Mouse (Mus musculus): ENCODE measurements around the gene Serping1.
A peak's percentile ranks its signal among the peaks of the same experiment; 100 is the strongest.

Serping1 gene

DNA sequence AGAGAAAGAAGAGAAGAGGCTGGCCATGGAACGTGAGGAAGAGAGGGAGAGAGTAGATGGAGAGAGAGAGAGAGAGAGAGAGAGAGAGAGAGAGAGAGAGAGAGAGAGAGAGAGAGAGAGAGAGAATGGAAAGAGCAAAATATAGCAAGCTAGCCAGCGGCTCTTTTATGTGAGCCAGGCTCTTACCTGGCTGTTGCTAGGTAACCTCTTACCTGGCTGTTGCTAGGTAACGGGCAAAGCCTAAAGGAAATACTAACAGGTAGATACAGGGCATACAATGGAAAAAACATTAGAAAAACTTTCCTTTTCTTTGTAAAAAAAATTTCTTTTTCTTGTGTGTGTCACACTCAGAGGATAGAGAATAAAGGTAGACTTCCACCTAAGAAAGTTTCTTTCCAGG is 2.5 kb upstream of the Serping1 start:
- DNase-seq, result no peak

DNA sequence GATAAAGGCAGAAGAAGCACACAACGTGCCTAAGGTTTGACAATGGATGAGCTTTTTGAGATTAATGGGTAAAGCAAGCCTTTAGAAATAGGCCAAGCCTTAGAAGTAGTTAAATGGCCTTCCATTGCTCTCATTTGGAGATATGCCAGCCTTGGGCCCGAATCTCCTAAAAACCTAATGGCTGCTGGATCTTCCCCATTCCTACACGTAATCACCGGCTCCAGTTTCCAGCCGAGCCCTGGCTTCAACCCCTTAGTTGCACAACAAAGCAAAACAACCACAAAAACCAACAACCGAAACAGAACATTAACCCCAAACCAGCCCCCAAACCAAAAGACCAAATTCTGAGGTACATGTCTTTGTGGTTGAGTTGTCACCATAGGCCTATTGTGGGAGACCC is 421 bp upstream of the Serping1 start:
- peak; percentile 16 for DNase-seq

DNA sequence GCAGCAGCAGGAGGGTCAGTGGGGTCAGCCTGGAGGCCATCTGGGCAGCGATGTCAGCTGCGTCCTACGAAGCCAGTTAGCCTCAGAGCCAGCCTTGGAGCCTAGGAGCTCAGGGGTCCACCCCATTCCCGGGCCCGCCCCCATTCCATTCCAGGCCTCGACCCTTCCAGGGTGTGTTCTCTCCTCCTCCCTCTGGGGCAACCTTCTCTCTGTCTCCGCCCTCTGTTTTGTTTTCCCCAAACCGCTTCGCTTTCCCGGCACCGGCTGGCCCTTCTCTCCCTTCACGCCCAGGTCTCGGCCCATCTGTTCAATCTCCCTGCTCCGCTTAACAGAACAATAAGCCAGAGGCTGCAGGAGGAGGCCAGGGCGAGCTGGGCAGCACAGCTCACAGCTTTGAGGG is 493 bp downstream of the Serping1 start:
- peak; percentile 71 for DNase-seq

DNA sequence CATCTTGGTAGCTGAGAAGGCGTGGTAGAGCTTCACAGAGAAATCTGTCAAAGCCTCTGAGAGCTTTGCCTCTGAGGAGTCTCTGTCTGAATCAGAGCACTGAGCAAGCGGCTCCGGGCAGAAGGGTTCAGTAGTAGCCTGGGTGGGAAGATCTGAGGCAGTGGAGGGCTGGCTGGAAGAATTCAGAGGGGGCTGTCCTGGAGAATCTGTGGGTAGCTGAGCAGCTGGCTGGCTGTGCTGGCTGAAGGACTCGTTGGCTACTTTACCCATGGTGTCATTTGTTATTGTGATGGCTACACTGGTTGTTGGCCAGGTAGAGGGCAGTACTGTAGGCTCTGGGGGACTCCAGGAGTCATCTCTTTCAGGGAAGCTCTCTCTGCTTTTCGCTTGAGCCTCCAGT is 2.0 kb downstream of the Serping1 start:
- no peak for DNase-seq

GRCm38 (mm10) chr2:84772454-84772853 is 2.8 kb downstream of the Serping1 start:
- DNase-seq, result no peak

- no peak for DNase-seq
These were observed 4.7 kb downstream of the Serping1 start for GRCm38 (mm10) chr2:84770501-84770900.

DNA sequence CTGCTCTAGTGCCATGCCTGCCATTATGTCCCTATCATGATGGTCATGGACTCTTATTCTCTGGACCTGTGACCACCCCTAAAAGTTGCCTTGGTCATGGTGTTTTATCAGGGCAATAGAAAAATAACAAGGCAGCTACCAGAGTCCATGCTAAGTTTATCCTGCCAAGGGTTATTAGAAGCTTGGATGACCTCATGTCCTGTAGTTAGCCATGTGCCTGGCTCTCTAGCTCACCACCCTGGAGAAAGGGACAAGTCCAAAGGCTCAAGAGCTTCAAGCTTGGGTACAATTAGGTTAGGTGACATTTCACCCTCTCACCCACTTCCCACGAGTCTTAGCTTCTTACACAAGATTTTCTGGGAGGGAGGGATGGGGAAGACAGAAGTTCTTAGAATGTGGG is 12.4 kb downstream of the Serping1 start:
- no peak for DNase-seq

- no peak for DNase-seq
These were observed 12.9 kb downstream of the Serping1 start for GRCm38 (mm10) chr2:84762295-84762694.

GRCm38 (mm10) chr2:84761840-84762239 is 13.4 kb downstream of the Serping1 start:
- DNase-seq, result no peak

- no peak for DNase-seq
These were observed 13.9 kb downstream of the Serping1 start for GRCm38 (mm10) chr2:84761309-84761708.

DNA sequence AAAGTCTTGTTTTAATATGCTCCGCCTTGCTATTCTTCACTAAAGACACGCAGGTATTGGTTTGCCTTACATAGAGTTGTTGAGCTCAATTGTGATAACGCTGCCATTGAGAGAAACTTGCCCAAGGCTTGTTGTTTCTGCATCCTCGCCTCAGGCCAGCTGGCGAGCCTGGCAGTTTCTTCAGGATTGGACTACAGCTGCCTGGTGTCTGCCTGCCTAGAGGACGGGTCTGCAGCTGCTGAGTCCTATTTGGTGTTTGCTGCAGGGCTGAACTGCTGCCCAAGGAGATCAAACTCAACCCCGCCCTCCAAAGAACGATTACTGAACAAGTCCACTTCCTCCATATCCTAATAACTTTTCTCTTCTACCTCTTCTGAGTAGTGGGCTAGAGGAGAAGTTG is 14.5 kb downstream of the Serping1 start:
- DNase-seq, result no peak

DNA sequence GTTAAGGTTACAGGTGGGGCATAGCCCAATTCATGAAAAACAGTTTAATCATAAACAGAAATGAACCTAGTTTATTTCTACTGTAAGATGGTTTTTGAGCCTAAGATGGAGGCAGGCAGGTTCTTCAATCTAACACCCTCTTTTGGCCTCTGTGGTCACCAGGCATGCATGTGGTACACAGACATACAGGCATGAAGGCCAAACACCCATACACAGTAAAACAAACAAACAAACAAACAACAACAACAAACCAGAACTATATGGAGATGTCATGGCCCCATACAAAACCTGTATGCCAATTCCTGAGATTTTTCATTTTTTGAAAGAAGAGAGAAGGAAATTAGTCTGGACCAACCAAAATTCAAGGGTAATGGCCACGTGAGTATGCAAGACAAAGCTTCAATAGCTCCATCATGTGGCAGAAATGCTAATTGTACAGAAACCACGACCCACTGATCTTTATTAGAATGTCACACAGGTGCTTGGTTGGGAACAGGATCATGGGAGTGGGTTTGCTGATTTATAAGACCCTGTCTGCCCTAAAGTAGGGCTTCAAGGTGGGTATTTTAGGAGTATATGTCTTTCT is 16.6 kb downstream of the Serping1 start:
- DNase-seq, result peak; percentile 61

- DNase-seq, result no peak
These were observed 18.1 kb downstream of the Serping1 start for GRCm38 (mm10) chr2:84757026-84757682.

- DNase-seq, result no peak
These were observed 19.0 kb downstream of the Serping1 start for GRCm38 (mm10) chr2:84756245-84756644.

DNA sequence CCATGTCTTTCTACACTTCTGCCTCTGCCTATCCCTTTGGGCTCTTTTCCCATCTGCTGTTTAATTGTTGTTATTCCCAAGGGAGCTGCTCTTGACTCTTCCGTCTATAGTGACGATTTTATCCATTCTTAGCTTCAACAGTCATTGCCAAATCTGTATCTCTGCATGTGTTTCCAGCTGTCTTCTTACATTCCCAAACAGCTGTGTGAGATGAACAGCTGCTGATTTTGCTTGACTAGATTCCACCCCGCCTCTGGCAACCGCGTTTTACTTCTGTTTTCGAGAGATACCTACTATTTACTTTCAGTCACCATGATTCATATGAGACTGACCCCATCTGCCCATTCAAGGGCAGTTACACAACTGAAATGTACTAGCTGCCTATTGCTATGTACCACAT is 25.1 kb downstream of the Serping1 start:
- no peak for DNase-seq

GRCm38 (mm10) chr2:84744126-84744525 is 31.1 kb downstream of the Serping1 start:
- peak; percentile 33 for DNase-seq

- peak; percentile 67 for DNase-seq
These were observed 31.7 kb downstream of the Serping1 start, which contains the start of gene Gm19426 for GRCm38 (mm10) chr2:84743561-84743960. TSS of gene Gm19426 (minus strand) at chr2:84743655.

DNA sequence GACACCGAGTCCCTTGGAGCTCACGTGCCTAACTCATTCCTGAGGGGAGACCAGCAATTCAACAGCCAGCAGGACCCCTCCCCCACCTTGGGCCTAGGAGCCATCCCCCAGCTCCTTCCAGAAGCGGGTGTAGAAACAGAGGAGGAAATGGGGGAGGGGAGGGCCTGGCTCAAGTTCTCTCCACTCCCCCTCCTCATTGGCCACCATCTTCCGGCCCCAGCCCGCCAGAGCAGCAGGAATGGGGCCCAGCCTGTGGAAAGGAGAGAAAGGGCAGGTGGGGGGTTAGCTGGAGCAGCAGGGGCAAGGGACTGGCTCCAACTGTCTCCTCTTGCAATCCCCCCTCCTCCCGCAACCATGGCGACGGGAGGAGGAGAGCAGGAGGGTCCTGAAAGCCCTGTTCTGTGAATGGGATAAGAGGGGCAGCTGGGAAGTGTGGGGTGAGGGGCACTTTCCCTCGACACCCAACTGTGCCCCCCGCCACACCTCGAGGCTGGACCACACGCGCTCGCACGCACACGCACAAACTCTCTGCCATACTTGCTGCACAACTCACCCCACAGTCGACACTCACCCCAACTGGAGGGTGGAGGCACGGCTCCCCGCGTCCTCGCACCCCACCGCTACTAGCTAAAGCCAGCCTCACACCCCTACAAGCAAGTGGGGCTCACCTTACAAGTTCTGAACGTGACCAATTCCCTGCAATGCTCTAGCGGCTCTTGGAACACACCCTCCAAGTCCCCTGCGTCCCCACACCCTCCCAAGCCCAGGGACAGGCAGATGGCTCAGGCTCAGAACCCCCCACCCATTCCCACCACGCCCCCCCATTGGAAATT is 32.6 kb downstream of the Serping1 start:
- peak; percentile 31 for DNase-seq

GRCm38 (mm10) chr2:84741841-84742450 is 33.3 kb downstream of the Serping1 start:
- DNase-seq, result no peak

DNA sequence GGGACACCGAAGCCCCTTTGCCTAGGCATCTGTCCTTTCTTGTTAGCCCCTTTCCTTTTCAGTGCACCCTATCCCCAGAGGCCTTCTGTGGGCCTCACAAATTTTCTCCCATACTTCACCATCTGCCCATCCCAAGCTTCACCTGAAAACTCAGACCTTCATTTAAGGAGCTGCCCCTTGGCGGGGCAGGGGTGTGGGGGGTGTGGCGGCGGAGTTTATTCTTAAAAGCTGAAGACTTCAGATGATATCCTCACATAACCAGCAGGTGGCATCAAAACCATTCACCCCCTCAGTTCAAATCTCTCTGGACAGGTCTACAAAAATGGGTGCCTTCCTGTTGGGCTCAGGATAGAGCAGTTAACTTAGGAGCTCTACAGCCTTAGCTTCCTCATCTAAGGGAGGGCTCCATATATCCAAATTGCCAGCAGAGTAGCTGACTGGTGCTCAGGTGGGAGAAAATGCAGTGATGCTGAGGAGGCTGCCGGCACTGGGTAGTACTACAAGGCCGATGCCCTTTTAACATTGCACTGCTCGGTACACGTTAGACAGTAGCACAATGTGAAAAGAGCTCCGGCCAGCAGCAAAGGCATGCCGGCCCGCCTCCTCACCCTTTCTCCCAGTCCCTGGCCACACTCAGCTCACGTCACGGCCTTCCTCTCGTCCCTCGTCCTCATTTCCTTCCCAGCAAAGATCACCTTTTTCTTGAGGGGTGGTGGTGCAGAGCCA is 34.5 kb downstream of the Serping1 start:
- DNase-seq, result no peak

DNA sequence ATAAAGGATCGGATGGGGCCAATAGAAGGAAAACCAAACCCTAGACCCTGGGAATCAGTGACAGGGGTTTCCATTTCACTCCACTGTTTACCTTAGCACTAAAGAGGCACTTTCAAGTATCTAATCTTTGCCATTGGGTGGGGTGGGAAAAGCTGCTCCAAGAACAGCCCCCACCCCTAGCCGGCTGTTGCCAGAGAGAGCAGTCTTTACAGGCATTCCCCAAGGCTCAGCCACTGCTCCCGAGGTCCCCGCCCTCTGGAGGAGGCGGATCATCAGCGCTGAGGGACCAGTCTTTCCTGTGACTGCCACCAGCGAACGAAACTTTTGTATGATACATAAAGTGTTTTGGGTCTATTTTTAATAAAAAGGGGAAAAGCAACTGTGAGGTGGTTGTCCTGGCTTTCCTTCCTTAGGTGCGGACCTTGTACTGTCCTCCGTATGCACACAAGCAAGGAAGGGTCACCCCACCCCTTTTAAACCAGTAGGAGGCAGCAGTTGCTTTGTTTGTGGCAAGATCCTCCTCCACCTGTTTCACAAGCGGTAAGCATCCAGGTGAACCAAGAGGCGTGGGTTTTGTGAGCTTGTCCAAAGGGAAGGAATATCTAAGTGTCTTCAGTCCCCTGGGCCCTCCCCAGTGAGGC is 36.9 kb downstream of the Serping1 start:
- no peak for DNase-seq

GRCm38 (mm10) chr2:84737451-84737925 is 37.8 kb downstream of the Serping1 start:
- no peak for DNase-seq
